Mouse (Mus musculus) cerebellum, adult 18-20 months (tissue): ENCODE results near the gene Tmem198.

Experiments
- DNase-seq, 2 experiments: peaks; one replicate each; pipeline ENCODE4 v3.0.0; 2021

Gene Tmem198

DNA sequence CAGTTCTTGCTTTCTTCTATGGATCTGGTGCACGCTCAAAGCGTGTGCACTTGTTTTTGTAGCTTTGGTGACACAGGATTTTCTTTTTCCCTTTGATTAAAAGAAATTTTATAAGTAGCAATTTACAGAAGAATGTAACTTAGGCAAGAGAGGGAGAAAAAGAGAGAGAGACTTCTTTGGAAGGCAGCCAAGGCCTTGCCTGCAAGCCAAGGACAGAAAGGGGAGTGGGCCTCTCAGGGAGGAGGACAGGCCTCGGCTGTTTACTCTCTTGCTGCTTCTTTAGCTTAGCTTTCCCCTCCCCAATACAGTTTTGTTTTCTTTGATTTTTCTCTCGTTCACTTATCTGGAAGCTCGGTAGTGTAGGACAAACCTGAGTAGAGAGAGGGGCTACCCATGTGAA lies 40.2 kb downstream of the Tmem198 start:
- no peak for DNase-seq

GRCm38 (mm10) chr1:75521321-75522031 lies 42.1 kb downstream of the Tmem198 start, which contains the start of gene Stk11ip:
Stk11ip (plus strand) TSS chr1:75521529.
- peak; percentile 92 to 94 for DNase-seq

- no peak for DNase-seq
Observed at GRCm38 (mm10) chr1:75524679-75525078, 45.3 kb downstream of the Tmem198 start.

DNA sequence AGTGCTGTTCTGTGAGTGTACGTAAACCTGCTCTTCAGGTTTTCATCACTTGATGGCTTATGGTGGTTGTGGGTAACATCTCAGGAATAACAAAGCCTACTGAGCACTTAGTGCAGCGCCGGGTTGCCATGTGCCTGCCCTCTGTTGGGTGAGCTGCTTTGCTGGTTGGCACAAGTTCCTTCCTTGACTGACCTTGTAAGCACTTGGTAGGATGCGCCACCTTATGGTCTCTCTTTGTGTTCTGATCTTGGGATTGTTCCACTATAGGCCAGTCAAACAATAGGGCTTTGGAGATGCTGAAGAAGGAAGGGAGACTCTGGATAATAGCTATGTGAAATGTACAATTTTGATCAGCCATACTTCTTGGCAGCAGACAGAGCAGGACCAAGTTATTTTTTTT lies 51.2 kb downstream of the Tmem198 start:
- no peak for DNase-seq

DNA sequence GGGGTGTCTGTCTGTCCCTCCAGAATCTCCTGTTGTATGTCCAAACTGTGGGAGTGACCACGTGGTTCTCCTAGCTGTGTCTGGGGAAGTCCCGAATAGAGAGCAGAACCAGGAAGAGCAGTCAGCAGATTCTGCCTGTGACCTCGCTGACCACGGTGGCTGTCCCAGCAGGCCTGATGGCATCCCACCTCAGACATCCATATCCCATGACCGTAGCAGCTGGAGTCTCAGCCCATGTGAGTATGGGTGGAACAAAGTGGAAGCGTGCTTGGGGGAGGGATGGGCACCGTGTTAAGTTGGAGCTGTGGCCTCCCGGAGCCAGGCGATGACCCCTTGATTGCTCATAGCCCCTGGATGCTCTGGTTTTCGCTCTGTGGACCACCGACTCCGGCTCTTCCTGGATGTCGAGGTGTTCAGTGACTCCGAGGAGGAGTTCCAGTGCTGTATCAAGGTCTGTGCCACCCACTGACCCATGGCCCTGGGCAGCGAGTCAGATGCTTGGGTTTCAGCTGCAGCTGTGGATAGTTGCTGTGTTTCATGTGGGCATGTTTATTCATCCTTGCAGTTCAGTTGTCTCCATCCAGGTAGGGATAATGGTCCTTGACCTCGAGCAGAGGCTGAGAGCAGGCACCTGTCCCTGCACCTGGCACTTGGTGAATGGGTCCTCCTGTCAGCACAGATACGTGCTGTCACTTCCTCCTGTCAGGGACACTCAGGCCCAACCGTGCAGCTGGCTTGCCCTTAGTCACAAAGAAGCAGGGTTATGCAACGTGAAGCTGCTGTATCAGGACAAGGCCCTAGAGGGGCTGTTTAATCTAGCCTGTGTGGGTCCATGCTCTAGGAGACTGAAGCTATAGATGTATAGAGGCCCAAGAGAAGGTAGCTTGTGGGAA lies 53.2 kb downstream of the Tmem198 start:
- DNase-seq = no peak

- DNase-seq = no peak
Observed at GRCm38 (mm10) chr1:75533325-75534252, 54.3 kb downstream of the Tmem198 start.
